Mouse (Mus musculus) heart, adult 2 months (tissue): Measurements from ENCODE around the gene Grhl1. TPM values are rescaled to one million over a fixed set of nuclear protein-coding genes. Genes with fewer than 3 reads are reported as not detected.

ENCODE experiments used
- DNase-seq, 2 experiments: peaks; one replicate each; pipeline ENCODE4 v3.0.0; 2021
- H3K27ac ChIP-seq: fragments of 200-600 bp; 2 replicates; pipeline ENCODE4 v1.8.1; 2022
- H3K27me3 ChIP-seq: fragments of 200-500 bp; 2 replicates; pipeline ENCODE4 v1.6.1; 2012; ENCODE audit warnings: mild to moderate bottlenecking, low read length, inconsistent platforms, mixed read lengths; ENCODE audit not compliant: control insufficient read depth, insufficient read depth
- H3K36me3 ChIP-seq: fragments of 200-500 bp; 2 replicates; pipeline ENCODE4 v1.6.1; 2012; ENCODE audit warnings: low read length, inconsistent platforms; ENCODE audit not compliant: control insufficient read depth, insufficient read depth
- H3K4me1 ChIP-seq: fragments of 200-500 bp; 2 replicates; pipeline ENCODE4 v1.6.1; 2011; ENCODE audit warnings: low read length; ENCODE audit not compliant: control insufficient read depth, insufficient read depth
- H3K4me3 ChIP-seq: fragments of 200-600 bp; 2 replicates; pipeline ENCODE4 v1.8.1; 2022
- H3K79me2 ChIP-seq: fragments of 200-500 bp; replicated peaks from 2 replicates; pipeline ENCODE4 v1.6.1; 2012; ENCODE audit warnings: mild to moderate bottlenecking, inconsistent platforms, low read length, moderate library complexity, mixed read lengths; ENCODE audit not compliant: control insufficient read depth, insufficient read depth
- H3K9ac ChIP-seq: fragments of 200-500 bp; 2 replicates; pipeline ENCODE4 v1.6.1; 2012; ENCODE audit warnings: low read depth, mild to moderate bottlenecking, control low read depth, inconsistent platforms, low read length, mixed read lengths
- CTCF ChIP-seq: fragments of 200-600 bp; IDR thresholded peaks from 2 replicates; pipeline ENCODE4 v1.8.1; 2022; ENCODE audit warnings: antibody characterized with exemption, mild to moderate bottlenecking, moderate library complexity
- EP300 ChIP-seq: fragments of 200-500 bp; IDR thresholded peaks from 2 replicates; pipeline ENCODE4 v1.6.1; 2011; ENCODE audit warnings: low read depth, low read length, control low read depth; ENCODE audit not compliant: insufficient read depth
- POLR2A ChIP-seq: fragments of 200-500 bp; IDR thresholded peaks from 2 replicates; pipeline ENCODE4 v1.6.1; 2011; ENCODE audit warnings: mild to moderate bottlenecking, low read depth, low read length, control low read depth; ENCODE audit not compliant: insufficient read depth
- WGBS: fragments of 180-500 bp; shearing (Covaris S2); methylation state at CpG from one replicate; pipeline ENCODE4 v1.1.7; 2018; 5-methylcytosine and 5-hydroxymethylcytosine counted together
- intact Hi-C: fragments of 180-260 bp; cut with DNase I; formaldehyde crosslinking; loops from one replicate; pipeline ENCODE4 v1.15.1; 2025
- polyA plus RNA-seq: library from polyadenylated mRNA; depleted of rRNA; stranded (reverse); fragments of >200 nt; gene quantifications from 2 replicates; pipeline ENCODE4 v1.2.3, GENCODE M21; 2012
- total RNA-seq, 2 experiments: library from RNA; stranded (reverse); gene quantifications; 2 replicates each; pipeline ENCODE4 v1.2.3; 2021

Gene Grhl1
- total and polyA plus RNA-seq, 3 experiments: 0.39 to 0.73 (median 0.43) TPM

- no peak for DNase-seq
- no peaks in the 10 kb centered on the region for H3K36me3 ChIP-seq
- WGBS: 60% methylated on average over 6 of the region's 6 CpGs
- no peak overlapping the region for H3K9ac ChIP-seq
- H3K4me3 ChIP-seq: no peak overlapping the region
- TF ChIP-seq EP300 (no peak), POLR2A (no peak), CTCF (no peak)
- no peaks in the 10 kb centered on the region for H3K27me3 ChIP-seq
- H3K79me2 ChIP-seq: no peaks in the 10 kb centered on the region
- H3K27ac ChIP-seq: no peak overlapping the region
- intact Hi-C loops: no loop called here
- peaks cover 4% of the 10 kb centered on the region for H3K4me1 ChIP-seq
Measured at GRCm38 (mm10) chr12:24597376-24597775, 25.3 kb downstream of the Grhl1 start.

- H3K9ac ChIP-seq: no peak overlapping the region
- no peak for DNase-seq
- H3K27me3 ChIP-seq: no peaks in the 10 kb centered on the region
- intact Hi-C loops: no loop called here
- H3K4me1 ChIP-seq: no peaks in the 10 kb centered on the region; the same call in 1 of the 2 replicates
- no peak overlapping the region for H3K4me3 ChIP-seq
- H3K36me3 ChIP-seq: no peaks in the 10 kb centered on the region
- WGBS: 61% methylated on average over 8 of the region's 8 CpGs
- H3K27ac ChIP-seq: no peak overlapping the region
- no peak for TF ChIP-seq POLR2A
- H3K79me2 ChIP-seq: no peaks in the 10 kb centered on the region
Measured at GRCm38 (mm10) chr12:24599366-24599895, 27.3 kb downstream of the Grhl1 start.

GRCm38 (mm10) chr12:24600074-24600473, 28.0 kb downstream of the Grhl1 start:
- no peak for DNase-seq
- Histone ChIP-seq H3K9ac (no peak overlapping the region), H3K36me3 (no peaks in the 10 kb centered on the region), H3K4me3 (no peak overlapping the region), H3K4me1 (no peaks in the 10 kb centered on the region; the same call in 1 of the 2 replicates), H3K27ac (no peak overlapping the region), H3K79me2 (no peaks in the 10 kb centered on the region), H3K27me3 (no peaks in the 10 kb centered on the region)
- TF ChIP-seq POLR2A: no peak
- TF ChIP-seq EP300: no peak
- TF ChIP-seq CTCF: no peak
- 80% methylated on average over 7 of the region's 7 CpGs for WGBS
- intact Hi-C loops: loop anchor here (2.0 to 5.0 kb wide), 2 partner anchors 77 to 129 kb away; no protein-coding TSS in a partner anchor

- no peaks in the 10 kb centered on the region; the same call in 1 of the 2 replicates for H3K4me1 ChIP-seq
- peak; percentile 72 to 79 for DNase-seq
- H3K27me3 ChIP-seq: no peaks in the 10 kb centered on the region
- H3K4me3 ChIP-seq: no peak overlapping the region
- whole genome bisulfite sequencing: 2% methylated on average over 9 of the region's 9 CpGs
- TF ChIP-seq CTCF (no peak; the same call in 1 of the 2 replicates), EP300 (peak; percentile 81), POLR2A (no peak)
- H3K9ac ChIP-seq: no peak overlapping the region
- intact Hi-C loops: loop anchor here (2.0 to 5.0 kb wide), 2 partner anchors 76 to 130 kb away; no protein-coding TSS in a partner anchor
- H3K27ac ChIP-seq: no peak overlapping the region
- H3K79me2 ChIP-seq: no peaks in the 10 kb centered on the region
- H3K36me3 ChIP-seq: no peaks in the 10 kb centered on the region
Measured at GRCm38 (mm10) chr12:24600806-24601205, 28.7 kb downstream of the Grhl1 start.

GRCm38 (mm10) chr12:24603266-24603665, 31.2 kb downstream of the Grhl1 start:
- WGBS: 35% methylated on average over 2 of the region's 2 CpGs
- Histone ChIP-seq H3K9ac (no peak overlapping the region), H3K27ac (no peak overlapping the region), H3K27me3 (no peaks in the 10 kb centered on the region), H3K4me3 (no peak overlapping the region), H3K79me2 (no peaks in the 10 kb centered on the region), H3K4me1 (no peaks in the 10 kb centered on the region; the same call in 1 of the 2 replicates), H3K36me3 (no peaks in the 10 kb centered on the region)
- peak; percentile 69 to 80 for DNase-seq
- intact Hi-C loops: loop anchor here (1.0 to 5.0 kb wide), 3 partner anchors 28 to 94 kb away; no protein-coding TSS in a partner anchor
- TF ChIP-seq CTCF: peak; percentile 95
- TF ChIP-seq EP300: 0 out of 2 replicates have a peak, but pooled peaks have one; percentile 26
- no peak for TF ChIP-seq POLR2A

- no peaks in the 10 kb centered on the region for H3K79me2 ChIP-seq
- intact Hi-C loops: no loop called here
- 58% methylated on average over 10 of the region's 10 CpGs for WGBS
- no peaks in the 10 kb centered on the region for H3K4me1 ChIP-seq
- H3K27me3 ChIP-seq: no peaks in the 10 kb centered on the region
- no peak overlapping the region for H3K27ac ChIP-seq
- no peak overlapping the region for H3K9ac ChIP-seq
- no peak for DNase-seq
- no peak overlapping the region for H3K4me3 ChIP-seq
- no peak for TF ChIP-seq POLR2A
- no peak for TF ChIP-seq CTCF
- TF ChIP-seq EP300: no peak
- no peaks in the 10 kb centered on the region for H3K36me3 ChIP-seq
Measured at GRCm38 (mm10) chr12:24606166-24606565, 34.1 kb downstream of the Grhl1 start.
